Mouse (Mus musculus) testis, adult 2 months (tissue): Measurements from ENCODE around the gene Pnpla8. TPM values are rescaled to one million over a fixed set of nuclear protein-coding genes. Genes with fewer than 3 reads are reported as not detected.
"Not testable (repeated sequence)": the region's sequence is repeated elsewhere in the genome, so short reads cannot be mapped to it uniquely, and the experiment has no call there.

ENCODE experiments used
- H3K27ac ChIP-seq: fragments of 200-500 bp; 2 replicates; pipeline ENCODE4 v1.5.1; 2012; ENCODE audit warnings: low read depth, low read length; ENCODE audit not compliant: control insufficient read depth, insufficient read depth
- H3K27me3 ChIP-seq: fragments of 200-500 bp; 2 replicates; pipeline ENCODE4 v1.6.1; 2012; ENCODE audit warnings: mild to moderate bottlenecking, low read length, moderate library complexity; ENCODE audit not compliant: control insufficient read depth, insufficient read depth
- H3K36me3 ChIP-seq: fragments of 200-500 bp; 2 replicates; pipeline ENCODE4 v1.6.1; 2012; ENCODE audit warnings: mild to moderate bottlenecking, low read length; ENCODE audit not compliant: control insufficient read depth, insufficient read depth
- H3K4me1 ChIP-seq: fragments of 200-500 bp; 2 replicates; pipeline ENCODE4 v1.6.1; 2012; ENCODE audit warnings: low read length; ENCODE audit not compliant: control insufficient read depth, insufficient read depth
- H3K4me3 ChIP-seq: fragments of 200-500 bp; 2 replicates; pipeline ENCODE4 v1.5.1; 2012; ENCODE audit warnings: low read depth, mild to moderate bottlenecking, low read length, moderate library complexity, mixed read lengths; ENCODE audit not compliant: control insufficient read depth
- CTCF ChIP-seq: fragments of 200-500 bp; IDR thresholded peaks from 2 replicates; pipeline ENCODE4 v1.5.1; 2012; ENCODE audit warnings: low read depth, mild to moderate bottlenecking, inconsistent platforms, low read length, moderate library complexity; ENCODE audit not compliant: control insufficient read depth, insufficient read depth, insufficient replicate concordance
- POLR2A ChIP-seq: fragments of 200-500 bp; IDR thresholded peaks from 2 replicates; pipeline ENCODE4 v1.6.1; 2012; ENCODE audit warnings: low read depth, mild to moderate bottlenecking, inconsistent platforms, low read length, moderate library complexity; ENCODE audit not compliant: control insufficient read depth
- polyA plus RNA-seq: library from polyadenylated mRNA; depleted of rRNA; stranded (reverse); fragments of >200 nt; gene quantifications from 2 replicates; pipeline ENCODE4 v1.2.3, GENCODE M21; 2012; rRNA removed

The Pnpla8 gene
- polyA plus RNA-seq = 22.1 and 26.0 TPM in 2 replicates

- not testable (repeated sequence) for H3K4me1 ChIP-seq, H3K36me3 ChIP-seq, H3K27ac ChIP-seq, H3K27me3 ChIP-seq
- peak within 1 kb of the TSS; percentile 79 for H3K4me3 ChIP-seq
Observed at GRCm38 (mm10) chr12:44221070-44221469, at the start of gene Pnpla8. Pnpla8 (plus strand) TSS chr12:44221370.

GRCm38 (mm10) chr12:44176331-44177037 lies 44.7 kb upstream of the Pnpla8 start:
- Histone ChIP-seq H3K4me3 (no peak overlapping the region), H3K4me1 (no peaks in the 10 kb centered on the region), H3K27me3 (no peaks in the 10 kb centered on the region), H3K36me3 (no peaks in the 10 kb centered on the region), H3K27ac (no peak overlapping the region)
- no peak for TF ChIP-seq CTCF
- no peak for TF ChIP-seq POLR2A

- Histone ChIP-seq H3K27me3 (no peaks in the 10 kb centered on the region), H3K27ac (no peak overlapping the region), H3K4me1 (no peaks in the 10 kb centered on the region), H3K4me3 (no peak overlapping the region), H3K36me3 (no peaks in the 10 kb centered on the region)
- TF ChIP-seq CTCF = no peak
- TF ChIP-seq POLR2A = no peak
Observed at GRCm38 (mm10) chr12:44177038-44177355, 44.2 kb upstream of the Pnpla8 start.

GRCm38 (mm10) chr12:44181081-44181982 lies 39.8 kb upstream of the Pnpla8 start:
- H3K27ac ChIP-seq = no peak overlapping the region
- no peak for TF ChIP-seq POLR2A
- TF ChIP-seq CTCF = no peak
- H3K27me3 ChIP-seq = no peaks in the 10 kb centered on the region
- H3K4me3 ChIP-seq = no peak overlapping the region
- H3K4me1 ChIP-seq = no peaks in the 10 kb centered on the region
- no peaks in the 10 kb centered on the region for H3K36me3 ChIP-seq

- no peaks in the 10 kb centered on the region for H3K36me3 ChIP-seq
- H3K27ac ChIP-seq = no peak overlapping the region
- no peaks in the 10 kb centered on the region for H3K27me3 ChIP-seq
- TF ChIP-seq CTCF (no peak), POLR2A (no peak)
- no peaks in the 10 kb centered on the region for H3K4me1 ChIP-seq
- H3K4me3 ChIP-seq = no peak overlapping the region
Observed at GRCm38 (mm10) chr12:44197873-44198525, 23.2 kb upstream of the Pnpla8 start.

GRCm38 (mm10) chr12:44209141-44209823 lies 11.9 kb upstream of the Pnpla8 start:
- TF ChIP-seq CTCF (no peak), POLR2A (no peak)
- H3K27me3 ChIP-seq = no peaks in the 10 kb centered on the region
- no peaks in the 10 kb centered on the region for H3K36me3 ChIP-seq
- peak overlapping the region; percentile 97 for H3K27ac ChIP-seq
- peak overlapping the region; percentile 98 for H3K4me3 ChIP-seq
- H3K4me1 ChIP-seq = no peaks in the 10 kb centered on the region
